Mouse (Mus musculus) lung, embryonic 14.5 days (tissue): Measurements from ENCODE around the gene Cd244a. TPM values are rescaled to one million over a fixed set of nuclear protein-coding genes. Genes with fewer than 3 reads are reported as not detected.

Experiments used
- ATAC-seq: fragments of 200-750 bp; cut with Nextera tagmentation; 2 replicates; pipeline ENCODE4 v1.8.0; 2017; ENCODE audit warnings: mild to moderate bottlenecking, moderate TSS enrichment, moderate library complexity; ENCODE audit not compliant: insufficient read depth
- DNase-seq: peaks from one replicate; pipeline ENCODE4 v3.0.0-alpha.2; 2015
- H3K27ac ChIP-seq: fragments of 300-500 bp; sonication (generic); 2 replicates; pipeline ENCODE4 v1.5.1; 2014; ENCODE audit warnings: low read depth, mild to moderate bottlenecking, moderate library complexity
- H3K27me3 ChIP-seq: fragments of 300-500 bp; sonication (generic); 2 replicates; pipeline ENCODE4 v1.6.1; 2014; ENCODE audit warnings: low read length, control low read depth; ENCODE audit not compliant: insufficient read depth
- H3K36me3 ChIP-seq: fragments of 300-500 bp; sonication (generic); 2 replicates; pipeline ENCODE4 v1.6.1; 2014; ENCODE audit warnings: control low read depth; ENCODE audit not compliant: insufficient read depth
- H3K4me1 ChIP-seq: fragments of 300-500 bp; sonication (generic); 2 replicates; pipeline ENCODE4 v1.6.1; 2014; ENCODE audit warnings: antibody characterized with exemption, control low read depth; ENCODE audit not compliant: insufficient read depth
- H3K4me2 ChIP-seq: fragments of 300-500 bp; sonication (generic); 2 replicates; pipeline ENCODE4 v1.6.1; 2014; ENCODE audit warnings: mild to moderate bottlenecking
- H3K4me3 ChIP-seq: fragments of 300-500 bp; sonication (generic); 2 replicates; pipeline ENCODE4 v1.5.1; 2014; ENCODE audit warnings: low read depth, low read length
- H3K9ac ChIP-seq: fragments of 300-500 bp; sonication (generic); 2 replicates; pipeline ENCODE4 v1.6.1; 2014
- H3K9me3 ChIP-seq: fragments of 300-500 bp; sonication (generic); 2 replicates; pipeline ENCODE4 v1.6.1; 2016; ENCODE audit warnings: low read depth, low read length, control low read depth
- CTCF ChIP-seq: IDR thresholded peaks from 2 replicates; pipeline ENCODE4 v1.5.1; 2016; ENCODE audit warnings: antibody characterized with exemption, low read depth
- WGBS: fragments of 180-500 bp; shearing (Covaris S2); extraction: QIAGEN DNeasy Blood & Tissue Kit; methylation state at CpG from one replicate; pipeline ENCODE4 v1.1.7; 2014; 5-methylcytosine and 5-hydroxymethylcytosine counted together
- polyA plus RNA-seq: library from polyadenylated mRNA; unstranded; fragments of >200 nt; fragmentation: Nextera tagmentation; extraction: Ambion mirVana; gene quantifications from 2 replicates; pipeline ENCODE4 v1.2.1, GENCODE M21; 2014

Cd244a gene
- polyA plus RNA-seq, 1 experiment from 2014 or later: not detected

DNA sequence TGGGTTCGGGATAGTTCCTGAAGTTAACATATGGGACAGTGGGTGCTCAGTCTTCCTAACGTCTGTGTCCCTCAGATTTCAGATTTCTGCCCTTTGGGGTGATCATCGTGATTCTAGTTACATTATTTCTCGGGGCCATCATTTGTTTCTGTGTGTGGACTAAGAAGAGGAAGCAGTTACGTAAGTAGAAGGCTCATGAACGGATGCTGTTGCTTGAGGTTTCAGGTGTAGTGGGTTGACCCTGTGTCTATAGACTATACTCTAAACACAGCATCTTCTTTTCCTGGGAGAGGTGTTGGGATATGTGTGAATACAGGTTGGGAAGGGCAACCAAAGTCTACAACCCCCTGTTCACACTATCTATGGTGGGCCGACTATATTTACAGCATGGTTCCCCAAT lies 18.2 kb downstream of the Cd244a start:
- Histone ChIP-seq H3K4me2 (no peak overlapping the region), H3K27me3 (no peaks in the 10 kb centered on the region), H3K36me3 (no peaks in the 10 kb centered on the region), H3K9ac (no peak overlapping the region), H3K4me3 (no peak overlapping the region), H3K27ac (no peak overlapping the region), H3K4me1 (no peaks in the 10 kb centered on the region), H3K9me3 (no peaks in the 10 kb centered on the region)
- DNase-seq: no peak
- ATAC-seq: no peak
- TF ChIP-seq CTCF: no peak
- WGBS: 79% methylated on average over 7 of the region's 7 CpGs

- H3K27me3 ChIP-seq: no peaks in the 10 kb centered on the region
- no peaks in the 10 kb centered on the region for H3K9me3 ChIP-seq
- DNase-seq: no peak
- ATAC-seq: no peak
- TF ChIP-seq CTCF: no peak
- no peak overlapping the region for H3K27ac ChIP-seq
- H3K36me3 ChIP-seq: no peaks in the 10 kb centered on the region
- no peak overlapping the region for H3K4me3 ChIP-seq
- H3K4me1 ChIP-seq: no peaks in the 10 kb centered on the region
- H3K9ac ChIP-seq: no peak overlapping the region
- WGBS: 61% methylated on average over 2 of the region's 2 CpGs
- no peak overlapping the region for H3K4me2 ChIP-seq
Observed at GRCm38 (mm10) chr1:171584584-171584983, 25.6 kb downstream of the Cd244a start.

GRCm38 (mm10) chr1:171604686-171605085 lies 45.7 kb downstream of the Cd244a start:
- ATAC-seq: no peak
- no peak for TF ChIP-seq CTCF
- no peak overlapping the region for H3K9ac ChIP-seq
- no peaks in the 10 kb centered on the region for H3K9me3 ChIP-seq
- no peak overlapping the region for H3K4me3 ChIP-seq
- H3K27ac ChIP-seq: no peak overlapping the region
- no peak overlapping the region for H3K4me2 ChIP-seq
- no peaks in the 10 kb centered on the region for H3K36me3 ChIP-seq
- no peak for DNase-seq
- no peaks in the 10 kb centered on the region for H3K27me3 ChIP-seq
- 64% methylated on average over 3 of the region's 3 CpGs for WGBS
- H3K4me1 ChIP-seq: no peaks in the 10 kb centered on the region

GRCm38 (mm10) chr1:171606656-171607055 lies 47.7 kb downstream of the Cd244a start:
- TF ChIP-seq CTCF: no peak
- Histone ChIP-seq H3K4me2 (no peak overlapping the region), H3K36me3 (no peaks in the 10 kb centered on the region), H3K9ac (no peak overlapping the region), H3K9me3 (no peaks in the 10 kb centered on the region), H3K4me3 (no peak overlapping the region), H3K27me3 (no peaks in the 10 kb centered on the region), H3K4me1 (no peaks in the 10 kb centered on the region), H3K27ac (no peak overlapping the region)
- 55% methylated on average over 3 of the region's 3 CpGs for WGBS
- DNase-seq (no peak), ATAC-seq (no peak)

GRCm38 (mm10) chr1:171607176-171607575 lies 48.2 kb downstream of the Cd244a start, which contains the start of gene Ly9:
Gene Ly9, minus strand, starts transcription at chr1:171607410.
- no peaks in the 10 kb centered on the region for H3K27me3 ChIP-seq
- DNase-seq (peak; percentile 3), ATAC-seq (no peak)
- no peak within 1 kb of the TSS for H3K27ac ChIP-seq
- no peak for TF ChIP-seq CTCF
- no peak within 1 kb of the TSS for H3K4me3 ChIP-seq
- WGBS: 81% methylated on average over 9 of the region's 9 CpGs
- H3K36me3 ChIP-seq: no peaks in the 10 kb centered on the region
- H3K9ac ChIP-seq: no peak within 1 kb of the TSS
- H3K9me3 ChIP-seq: no peaks in the 10 kb centered on the region
- no peaks in the 10 kb centered on the region for H3K4me1 ChIP-seq
- no peak within 1 kb of the TSS for H3K4me2 ChIP-seq

DNA sequence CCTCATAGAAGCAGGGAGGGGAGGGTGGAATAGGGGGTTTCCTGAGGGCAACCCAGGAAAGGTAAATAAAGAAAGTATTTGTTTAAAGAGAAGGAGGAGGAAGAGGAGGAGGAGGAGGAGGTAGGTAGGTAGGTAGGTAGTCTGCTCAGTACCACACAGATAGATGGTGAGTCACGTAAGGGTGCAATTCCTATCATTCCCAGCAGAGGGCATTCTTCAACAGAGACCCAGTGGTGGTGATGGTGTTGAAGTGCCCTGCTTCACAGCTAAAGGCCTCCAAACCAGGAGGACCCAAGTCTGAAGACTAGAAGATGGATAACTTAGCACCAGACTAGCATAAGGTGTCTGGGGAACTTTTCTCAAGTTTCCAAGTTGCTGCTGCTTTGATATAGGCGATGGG lies 51.0 kb downstream of the Cd244a start:
- no peak overlapping the region for H3K4me2 ChIP-seq
- WGBS: 84% methylated on average over 2 of the region's 2 CpGs
- TF ChIP-seq CTCF: peak; percentile 52
- no peaks in the 10 kb centered on the region for H3K4me1 ChIP-seq
- H3K4me3 ChIP-seq: no peak overlapping the region
- no peaks in the 10 kb centered on the region for H3K9me3 ChIP-seq
- no peak overlapping the region for H3K9ac ChIP-seq
- H3K27me3 ChIP-seq: no peaks in the 10 kb centered on the region
- ATAC-seq (no peak), DNase-seq (peak; percentile 36)
- H3K27ac ChIP-seq: no peak overlapping the region
- no peaks in the 10 kb centered on the region for H3K36me3 ChIP-seq

DNA sequence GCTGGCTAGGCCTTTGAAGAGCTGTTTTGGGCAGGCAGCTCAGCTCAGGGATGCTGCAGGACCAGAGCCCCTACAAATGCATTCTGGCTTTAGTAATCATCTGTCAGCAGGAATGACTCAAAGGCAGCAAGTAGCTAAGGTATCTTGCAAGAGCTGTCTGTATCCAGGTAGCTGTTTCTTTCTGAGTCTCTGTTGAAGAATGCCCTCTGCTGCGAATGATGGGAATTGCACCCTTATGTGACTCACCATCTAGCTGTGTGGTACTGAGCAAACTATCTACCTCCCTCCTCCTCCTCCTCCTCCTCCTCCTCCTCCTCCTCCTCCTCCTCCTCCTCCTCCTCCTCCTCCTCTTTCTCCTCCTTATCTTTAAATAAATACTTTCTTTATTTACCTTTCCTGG lies 51.8 kb downstream of the Cd244a start:
- 25% methylated on average over 1 of the region's 1 CpGs for WGBS
- Histone ChIP-seq H3K36me3 (no peaks in the 10 kb centered on the region), H3K4me3 (no peak overlapping the region), H3K27ac (no peak overlapping the region), H3K9me3 (no peaks in the 10 kb centered on the region), H3K4me2 (no peak overlapping the region), H3K9ac (no peak overlapping the region), H3K4me1 (no peaks in the 10 kb centered on the region), H3K27me3 (no peaks in the 10 kb centered on the region)
- ATAC-seq (no peak), DNase-seq (peak; percentile 32)
- TF ChIP-seq CTCF: peak; percentile 35

DNA sequence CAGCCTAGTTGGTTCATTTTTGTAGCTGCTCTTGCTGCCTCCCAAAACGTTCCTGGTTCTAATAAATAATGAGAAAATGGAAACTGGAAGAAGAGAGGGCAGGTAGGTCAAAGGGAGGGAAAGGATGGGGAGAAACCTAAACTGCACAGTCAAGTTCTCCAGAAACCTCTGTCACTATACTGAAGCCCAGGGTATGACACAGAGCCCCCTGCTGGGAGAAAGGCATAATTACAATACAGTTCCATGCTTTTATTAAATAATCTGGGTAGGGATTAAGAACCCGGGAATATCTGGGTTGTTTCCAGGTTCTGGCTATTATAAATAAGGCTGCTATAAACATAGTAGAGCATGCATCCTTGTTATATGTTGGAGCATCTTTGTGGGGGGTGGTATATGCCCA lies 55.0 kb downstream of the Cd244a start:
- H3K27me3 ChIP-seq: no peaks in the 10 kb centered on the region
- DNase-seq (peak; percentile 59), ATAC-seq (no peak)
- WGBS: 32% methylated on average over 2 of the region's 2 CpGs
- no peak overlapping the region for H3K4me3 ChIP-seq
- H3K27ac ChIP-seq: no peak overlapping the region
- no peaks in the 10 kb centered on the region for H3K9me3 ChIP-seq
- H3K9ac ChIP-seq: no peak overlapping the region
- H3K4me2 ChIP-seq: no peak overlapping the region
- peak; percentile 43 for TF ChIP-seq CTCF
- no peaks in the 10 kb centered on the region for H3K36me3 ChIP-seq
- H3K4me1 ChIP-seq: no peaks in the 10 kb centered on the region
